Mouse (Mus musculus) heart, embryonic 14.5 days (tissue): ENCODE results near the gene Lcp1. TPM values are rescaled to one million over a fixed set of nuclear protein-coding genes. Genes with fewer than 3 reads are reported as not detected.
"Not testable (repeated sequence)": the region's sequence is repeated elsewhere in the genome, so short reads cannot be mapped to it uniquely, and the experiment has no call there.

Experiments used
- ATAC-seq: fragments of 200-750 bp; cut with Nextera tagmentation; 2 replicates; pipeline ENCODE4 v1.8.0; 2017; ENCODE audit warnings: low read depth, moderate TSS enrichment; ENCODE audit not compliant: insufficient number of reproducible peaks, insufficient read depth, low FRiP score
- H3K27ac ChIP-seq, 2 experiments: fragments of 200-500 bp in 1 of 2; fragments of 300-500 bp in 1 of 2; sonication (generic) in 1 of 2; replicated peaks in 1 of 2; 2 replicates each; pipeline ENCODE4 v1.5.1; 2012 to 2014; ENCODE audit warnings: low read depth in 2 of 2, low read length in 2 of 2, control low read depth in 1 of 2, mild to moderate bottlenecking in 1 of 2, mixed read lengths in 1 of 2; ENCODE audit not compliant: control insufficient read depth in 1 of 2, insufficient read depth in 1 of 2
- H3K27me3 ChIP-seq: fragments of 300-500 bp; sonication (generic); 2 replicates; pipeline ENCODE4 v1.6.1; 2014; ENCODE audit warnings: mild to moderate bottlenecking, low read length, control low read depth; ENCODE audit not compliant: control insufficient read depth, insufficient read depth
- H3K36me3 ChIP-seq: fragments of 300-500 bp; sonication (generic); 2 replicates; pipeline ENCODE4 v1.6.1; 2014; ENCODE audit warnings: mild to moderate bottlenecking, control low read depth, low read length, mixed read lengths; ENCODE audit not compliant: control insufficient read depth, insufficient read depth
- H3K4me1 ChIP-seq, 2 experiments: fragments of 200-500 bp in 1 of 2; fragments of 300-500 bp in 1 of 2; sonication (generic) in 1 of 2; 2 replicates each; pipeline ENCODE4 v1.6.1; 2012 to 2014; ENCODE audit warnings: low read length in 2 of 2, control low read depth in 1 of 2, mixed read lengths in 1 of 2; ENCODE audit not compliant: control insufficient read depth in 2 of 2, insufficient read depth in 2 of 2
- H3K4me2 ChIP-seq: fragments of 300-500 bp; sonication (generic); 2 replicates; pipeline ENCODE4 v1.6.1; 2014; ENCODE audit warnings: mild to moderate bottlenecking, low read length
- H3K4me3 ChIP-seq, 2 experiments: fragments of 200-500 bp in 1 of 2; fragments of 300-500 bp in 1 of 2; sonication (generic) in 1 of 2; 2 replicates each; pipeline ENCODE4 v1.5.1; 2012 to 2014; ENCODE audit warnings: low read length in 2 of 2, mild to moderate bottlenecking in 2 of 2, control low read depth in 1 of 2, low read depth in 1 of 2, moderate library complexity in 1 of 2; ENCODE audit not compliant: control insufficient read depth in 1 of 2, insufficient read depth in 1 of 2
- H3K9ac ChIP-seq: fragments of 300-500 bp; sonication (generic); 2 replicates; pipeline ENCODE4 v1.6.1; 2014; ENCODE audit warnings: mild to moderate bottlenecking, low read length
- H3K9me3 ChIP-seq: fragments of 300-500 bp; sonication (generic); 2 replicates; pipeline ENCODE4 v1.6.1; 2016; ENCODE audit warnings: low read length, control low read depth; ENCODE audit not compliant: control insufficient read depth
- WGBS: fragments of 180-500 bp; shearing (Covaris S2); extraction: QIAGEN DNeasy Blood & Tissue Kit; methylation state at CpG from one replicate; pipeline ENCODE4 v1.1.7; 2014; 5-methylcytosine and 5-hydroxymethylcytosine counted together
- polyA plus RNA-seq: library from polyadenylated mRNA; unstranded; fragments of >200 nt; fragmentation: Nextera tagmentation; extraction: Ambion mirVana; gene quantifications from 2 replicates; pipeline ENCODE4 v1.2.1, GENCODE M21; 2014

The Lcp1 gene
- polyA plus RNA-seq, 1 experiment from 2014 or later, result 26.3 TPM

- not testable (repeated sequence) for ATAC-seq, H3K27ac ChIP-seq, H3K9ac ChIP-seq, H3K9me3 ChIP-seq, H3K4me2 ChIP-seq, H3K4me3 ChIP-seq, H3K36me3 ChIP-seq, H3K4me1 ChIP-seq, H3K27me3 ChIP-seq
- WGBS, result 64% methylated on average over 2 of the region's 2 CpGs
Measured at GRCm38 (mm10) chr14:75147706-75148105, 16.8 kb downstream of the Lcp1 start.

DNA sequence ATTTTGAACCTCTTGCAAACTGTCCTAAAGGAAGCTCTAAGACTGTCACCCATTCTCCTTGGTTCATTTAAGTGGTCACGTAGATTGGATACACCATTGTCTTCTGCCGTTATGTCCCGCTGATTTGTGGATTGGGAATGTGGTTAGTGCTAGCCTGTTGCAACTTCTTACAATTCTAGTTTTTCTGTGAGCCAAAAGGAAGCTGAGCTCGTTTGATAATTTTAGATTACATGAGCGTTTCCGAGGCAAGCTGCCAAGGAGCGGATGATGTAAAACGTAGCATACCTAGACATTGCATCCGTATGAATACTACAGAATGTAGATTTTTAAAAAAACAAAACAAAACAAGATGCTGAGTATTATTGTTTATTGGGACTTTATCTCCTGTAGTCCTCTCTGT, 17.3 kb downstream of the Lcp1 start:
- Histone ChIP-seq H3K4me1 (no peaks in the 10 kb centered on the region; a peak in 1 of 4 replicates), H3K4me2 (no peak overlapping the region), H3K9ac (no peak overlapping the region), H3K9me3 (no peaks in the 10 kb centered on the region), H3K27ac (no peak overlapping the region), H3K36me3 (no peaks in the 10 kb centered on the region), H3K4me3 (no peak overlapping the region), H3K27me3 (no peaks in the 10 kb centered on the region)
- no peak for ATAC-seq
- 48% methylated on average over 9 of the region's 9 CpGs for whole genome bisulfite sequencing

- H3K4me3 ChIP-seq, result no peak overlapping the region
- no peaks in the 10 kb centered on the region; a peak in 1 of 4 replicates for H3K4me1 ChIP-seq
- 50% methylated on average over 2 of the region's 2 CpGs for WGBS
- ATAC-seq, result no peak
- H3K36me3 ChIP-seq, result no peaks in the 10 kb centered on the region
- H3K9me3 ChIP-seq, result no peaks in the 10 kb centered on the region
- no peak overlapping the region for H3K4me2 ChIP-seq
- no peak overlapping the region for H3K27ac ChIP-seq
- no peak overlapping the region for H3K9ac ChIP-seq
- H3K27me3 ChIP-seq, result no peaks in the 10 kb centered on the region
Measured at GRCm38 (mm10) chr14:75150653-75151052, 19.8 kb downstream of the Lcp1 start.

DNA sequence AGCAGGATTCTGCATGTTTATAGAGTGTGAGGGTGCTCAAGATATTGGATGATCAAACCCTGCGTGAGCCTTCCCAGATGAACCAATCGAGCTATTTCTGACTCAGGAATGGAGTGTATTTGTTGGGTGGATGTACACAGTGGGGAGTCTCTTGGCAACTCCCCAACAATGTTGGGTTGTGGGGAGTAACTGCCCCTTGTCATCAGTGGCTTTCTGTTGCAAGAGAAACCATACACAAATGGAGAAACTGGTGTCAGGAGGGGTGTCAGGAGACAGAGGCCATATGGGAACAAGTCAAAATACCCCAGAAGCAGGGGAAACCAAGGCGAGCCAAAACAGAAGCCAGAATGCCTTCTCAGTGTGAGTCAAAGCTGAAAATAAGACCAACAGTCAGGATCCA, 20.2 kb downstream of the Lcp1 start:
- no peaks in the 10 kb centered on the region for H3K36me3 ChIP-seq

DNA sequence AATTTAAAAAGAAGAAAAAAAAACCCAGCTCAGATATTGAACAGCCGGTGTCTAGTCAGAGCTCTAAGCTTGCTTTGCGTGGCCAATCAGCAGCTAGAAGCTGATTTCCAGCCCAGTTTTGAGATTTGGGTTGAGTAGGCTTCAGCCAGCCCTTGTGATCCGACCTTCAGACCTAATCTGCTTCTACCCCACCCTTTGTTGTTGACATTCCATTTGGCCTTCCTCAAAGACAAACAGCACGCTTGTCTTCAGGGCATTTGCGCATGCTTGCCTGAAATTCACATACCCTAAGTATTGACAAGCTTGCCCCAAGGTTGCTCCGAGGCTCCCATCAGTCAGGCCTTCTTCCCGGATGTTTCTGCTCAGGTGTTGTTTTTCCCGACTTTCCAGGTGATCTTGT, 23.6 kb downstream of the Lcp1 start:
- Histone ChIP-seq H3K4me2 (no peak overlapping the region), H3K9me3 (no peaks in the 10 kb centered on the region), H3K27me3 (no peaks in the 10 kb centered on the region), H3K9ac (no peak overlapping the region), H3K4me3 (no peak overlapping the region), H3K36me3 (no peaks in the 10 kb centered on the region), H3K27ac (no peak overlapping the region), H3K4me1 (no peaks in the 10 kb centered on the region)
- 70% methylated on average over 8 of the region's 8 CpGs for WGBS
- no peak for ATAC-seq

More for the DNA sequence above, 20.2 kb downstream of the Lcp1 start:
- H3K4me3 ChIP-seq, result no peak overlapping the region
- H3K9me3 ChIP-seq, result no peaks in the 10 kb centered on the region
- no peak overlapping the region for H3K9ac ChIP-seq
- H3K4me1 ChIP-seq, result no peaks in the 10 kb centered on the region; a peak in 1 of 4 replicates
- 60% methylated on average over 3 of the region's 3 CpGs for WGBS
- H3K4me2 ChIP-seq, result no peak overlapping the region
- H3K27ac ChIP-seq, result no peak overlapping the region
- ATAC-seq, result no peak
- H3K27me3 ChIP-seq, result no peaks in the 10 kb centered on the region

- H3K36me3 ChIP-seq, result no peaks in the 10 kb centered on the region
- H3K4me1 ChIP-seq, result no peaks in the 10 kb centered on the region
- H3K27ac ChIP-seq, result no peak overlapping the region
- ATAC-seq, result no peak
- no peaks in the 10 kb centered on the region for H3K9me3 ChIP-seq
- no peaks in the 10 kb centered on the region for H3K27me3 ChIP-seq
- 86% methylated on average over 2 of the region's 2 CpGs for WGBS
- H3K4me2 ChIP-seq, result no peak overlapping the region
- H3K9ac ChIP-seq, result no peak overlapping the region
- no peak overlapping the region for H3K4me3 ChIP-seq
Measured at GRCm38 (mm10) chr14:75159375-75159774, 28.5 kb downstream of the Lcp1 start.

GRCm38 (mm10) chr14:75163866-75164265, 33.0 kb downstream of the Lcp1 start:
- Histone ChIP-seq H3K4me3 (no peak overlapping the region), H3K9me3 (no peaks in the 10 kb centered on the region), H3K4me2 (no peak overlapping the region), H3K4me1 (no peaks in the 10 kb centered on the region), H3K27me3 (no peaks in the 10 kb centered on the region), H3K27ac (no peak overlapping the region), H3K9ac (no peak overlapping the region), H3K36me3 (no peaks in the 10 kb centered on the region)
- no peak for ATAC-seq
- WGBS, result 73% methylated on average over 8 of the region's 8 CpGs

DNA sequence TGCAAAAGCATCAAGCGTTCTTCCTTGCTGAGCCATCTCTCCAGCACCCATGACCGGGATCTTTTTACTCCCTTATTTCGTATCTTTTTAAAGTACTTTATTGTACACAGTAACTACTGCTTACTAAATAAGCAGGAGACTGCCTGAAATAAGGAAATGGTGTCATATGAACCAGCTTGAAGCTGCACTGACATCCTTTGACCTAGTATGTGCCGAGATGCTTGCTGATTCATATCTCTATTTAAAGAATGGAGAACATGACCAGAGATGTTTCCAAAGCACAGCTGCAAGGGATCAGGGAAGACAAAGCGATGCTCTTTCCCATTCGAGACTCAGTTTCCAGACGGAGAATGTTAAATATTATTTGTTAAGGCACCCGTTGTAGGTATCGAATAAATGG, 33.4 kb downstream of the Lcp1 start:
- H3K4me1 ChIP-seq, result no peaks in the 10 kb centered on the region
- H3K27me3 ChIP-seq, result no peaks in the 10 kb centered on the region
- no peak overlapping the region for H3K4me2 ChIP-seq
- 89% methylated on average over 9 of the region's 9 CpGs for WGBS
- no peak overlapping the region for H3K9ac ChIP-seq
- no peak for ATAC-seq
- no peak overlapping the region for H3K4me3 ChIP-seq
- H3K9me3 ChIP-seq, result no peaks in the 10 kb centered on the region
- no peaks in the 10 kb centered on the region for H3K36me3 ChIP-seq
- no peak overlapping the region for H3K27ac ChIP-seq
